Mouse (Mus musculus): Measurements from ENCODE around the gene Kcnb1. TPM values are rescaled to one million over a fixed set of nuclear protein-coding genes. Genes with fewer than 3 reads are reported as not detected.

Gene Kcnb1
- polyA plus RNA-seq, 1 experiment from 2014 or later = 2.3 TPM

GRCm38 (mm10) chr2:167070341-167070740 lies 119.6 kb downstream of the Kcnb1 start:
- H3K27me3 ChIP-seq = no peaks in the 10 kb centered on the region
- no peak overlapping the region for H3K9ac ChIP-seq (replicated peaks)
- WGBS = 70% methylated on average over 6 of the region's 6 CpGs
- no peak overlapping the region for H3K4me2 ChIP-seq (replicated peaks)
- H3K9me3 ChIP-seq = no peaks in the 10 kb centered on the region
- peaks cover 15% of the 10 kb centered on the region for H3K36me3 ChIP-seq
- no peak overlapping the region for H3K27ac ChIP-seq
- H3K4me1 ChIP-seq (replicated peaks) = peaks cover 13% of the 10 kb centered on the region
- H3K4me3 ChIP-seq (replicated peaks) = no peak overlapping the region
- no peak for ATAC-seq

GRCm38 (mm10) chr2:167067575-167067974 lies 122.4 kb downstream of the Kcnb1 start:
- 54% methylated on average over 6 of the region's 6 CpGs for WGBS
- H3K9me3 ChIP-seq = no peaks in the 10 kb centered on the region
- H3K4me3 ChIP-seq (replicated peaks) = no peak overlapping the region
- no peak overlapping the region for H3K9ac ChIP-seq (replicated peaks)
- ATAC-seq = no peak
- peaks cover 23% of the 10 kb centered on the region for H3K36me3 ChIP-seq
- no peak overlapping the region for H3K4me2 ChIP-seq (replicated peaks)
- no peaks in the 10 kb centered on the region for H3K27me3 ChIP-seq
- H3K27ac ChIP-seq = 0 out of 2 replicates have a peak overlapping the region, but pooled peaks have one; percentile 14
- peaks cover 22% of the 10 kb centered on the region for H3K4me1 ChIP-seq (replicated peaks)

GRCm38 (mm10) chr2:167066528-167067516 lies 123.1 kb downstream of the Kcnb1 start:
- Histone ChIP-seq H3K36me3 (peaks cover 23% of the 10 kb centered on the region), H3K9me3 (no peaks in the 10 kb centered on the region), H3K27me3 (no peaks in the 10 kb centered on the region), H3K4me3 (replicated peaks) (no peak overlapping the region), H3K27ac (0 out of 2 replicates have a peak overlapping the region, but pooled peaks have one; percentile 9), H3K4me1 (replicated peaks) (peaks cover 26% of the 10 kb centered on the region), H3K9ac (replicated peaks) (no peak overlapping the region), H3K4me2 (replicated peaks) (no peak overlapping the region)
- ATAC-seq = no peak
- WGBS = 32% methylated on average over 6 of the region's 6 CpGs

GRCm38 (mm10) chr2:167066031-167066430 lies 123.9 kb downstream of the Kcnb1 start:
- Histone ChIP-seq H3K27ac (no peak overlapping the region), H3K9ac (replicated peaks) (no peak overlapping the region), H3K36me3 (peaks cover 23% of the 10 kb centered on the region), H3K27me3 (no peaks in the 10 kb centered on the region), H3K4me1 (replicated peaks) (peaks cover 30% of the 10 kb centered on the region), H3K9me3 (no peaks in the 10 kb centered on the region), H3K4me3 (replicated peaks) (no peak overlapping the region), H3K4me2 (replicated peaks) (0 out of 2 replicates have a peak overlapping the region, but pooled peaks have one; percentile 85)
- 76% methylated on average over 1 of the region's 1 CpGs for WGBS
- no peak for ATAC-seq

- Histone ChIP-seq H3K4me2 (replicated peaks) (peak overlapping the region; percentile 85), H3K9me3 (no peaks in the 10 kb centered on the region), H3K4me1 (replicated peaks) (peaks cover 40% of the 10 kb centered on the region), H3K27ac (0 out of 2 replicates have a peak overlapping the region, but pooled peaks have one; percentile 10), H3K4me3 (replicated peaks) (peak overlapping the region; percentile 89), H3K36me3 (peaks cover 25% of the 10 kb centered on the region), H3K27me3 (no peaks in the 10 kb centered on the region), H3K9ac (replicated peaks) (peak overlapping the region; percentile 74)
- 23% methylated on average over 9 of the region's 9 CpGs for WGBS
- no peak for ATAC-seq
Measured at GRCm38 (mm10) chr2:167064601-167065295, 125.2 kb downstream of the Kcnb1 start.

- Histone ChIP-seq H3K9ac (replicated peaks) (peak overlapping the region; percentile 96), H3K27me3 (no peaks in the 10 kb centered on the region), H3K27ac (peak overlapping the region; percentile 94), H3K4me1 (replicated peaks) (peaks cover 43% of the 10 kb centered on the region), H3K9me3 (no peaks in the 10 kb centered on the region), H3K4me3 (replicated peaks) (peak overlapping the region; percentile 89), H3K4me2 (replicated peaks) (peak overlapping the region; percentile 85), H3K36me3 (peaks cover 31% of the 10 kb centered on the region)
- ATAC-seq = no peak
- WGBS = under 1% methylated on average over 7 of the region's 7 CpGs
Measured at GRCm38 (mm10) chr2:167063906-167064496, 126.0 kb downstream of the Kcnb1 start.

- Histone ChIP-seq H3K27me3 (no peaks in the 10 kb centered on the region), H3K27ac (peak within 1 kb of the TSS; percentile 94), H3K9me3 (no peaks in the 10 kb centered on the region), H3K9ac (replicated peaks) (peak within 1 kb of the TSS; percentile 96), H3K4me2 (replicated peaks) (peak within 1 kb of the TSS; percentile 85), H3K4me3 (replicated peaks) (peak within 1 kb of the TSS; percentile 89), H3K4me1 (replicated peaks) (peaks cover 43% of the 10 kb centered on the region), H3K36me3 (peaks cover 37% of the 10 kb centered on the region)
- ATAC-seq = peak; percentile 95
- under 1% methylated on average over 57 of the region's 57 CpGs for WGBS
Measured at GRCm38 (mm10) chr2:167062965-167063880, 126.7 kb downstream of the Kcnb1 start, which contains the start of gene Znfx1. Gene Znfx1 (minus strand): TSS chr2:167063015.

- 0% methylated on average over 20 of the region's 60 CpGs for WGBS
- Histone ChIP-seq H3K27me3 (no peaks in the 10 kb centered on the region), H3K27ac (peak overlapping the region; percentile 94), H3K4me1 (replicated peaks) (peaks cover 43% of the 10 kb centered on the region), H3K4me2 (replicated peaks) (peak overlapping the region; percentile 85), H3K36me3 (peaks cover 43% of the 10 kb centered on the region), H3K9me3 (no peaks in the 10 kb centered on the region), H3K4me3 (replicated peaks) (peak overlapping the region; percentile 89), H3K9ac (replicated peaks) (peak overlapping the region; percentile 96)
- peak; percentile 90 for ATAC-seq
Measured at GRCm38 (mm10) chr2:167062497-167062911, 127.5 kb downstream of the Kcnb1 start.

- WGBS = 29% methylated on average over 11 of the region's 11 CpGs
- Histone ChIP-seq H3K27ac (no peak overlapping the region), H3K36me3 (peaks cover 49% of the 10 kb centered on the region), H3K4me1 (replicated peaks) (peaks cover 43% of the 10 kb centered on the region), H3K9ac (replicated peaks) (peak overlapping the region; percentile 96), H3K27me3 (no peaks in the 10 kb centered on the region), H3K4me2 (replicated peaks) (peak overlapping the region; percentile 85), H3K4me3 (replicated peaks) (peak overlapping the region; percentile 89), H3K9me3 (no peaks in the 10 kb centered on the region)
- no peak for ATAC-seq
Measured at GRCm38 (mm10) chr2:167061381-167062034, 128.4 kb downstream of the Kcnb1 start.

GRCm38 (mm10) chr2:167060761-167061160 lies 129.2 kb downstream of the Kcnb1 start:
- H3K27me3 ChIP-seq = no peaks in the 10 kb centered on the region
- peaks cover 41% of the 10 kb centered on the region for H3K4me1 ChIP-seq (replicated peaks)
- ATAC-seq = no peak
- H3K9me3 ChIP-seq = no peaks in the 10 kb centered on the region
- peak overlapping the region; percentile 7; the same call in 1 of the 2 replicates for H3K4me2 ChIP-seq (replicated peaks)
- H3K4me3 ChIP-seq (replicated peaks) = 0 out of 2 replicates have a peak overlapping the region, but pooled peaks have one; percentile 89
- H3K36me3 ChIP-seq = peaks cover 49% of the 10 kb centered on the region
- peak overlapping the region; percentile 96 for H3K9ac ChIP-seq (replicated peaks)
- no peak overlapping the region for H3K27ac ChIP-seq
